Mouse (Mus musculus) brain, embryonic 14.5 days (tissue): ENCODE data around the gene Sh3pxd2a. TPM values are rescaled to one million over a fixed set of nuclear protein-coding genes. Genes with fewer than 3 reads are reported as not detected.

Source experiments
- DNase-seq: peaks from one replicate; pipeline ENCODE4 v3.0.0-alpha.2; 2011; ENCODE audit warnings: low read depth
- CTCF ChIP-seq: fragments of 200-500 bp; IDR thresholded peaks from 2 replicates; pipeline ENCODE4 v1.5.1; 2012; ENCODE audit warnings: inconsistent platforms, mild to moderate bottlenecking, moderate library complexity, borderline replicate concordance; ENCODE audit not compliant: insufficient read depth, insufficient read length; ENCODE audit errors: extremely low read depth
- POLR2A ChIP-seq: fragments of 200-500 bp; IDR thresholded peaks from 2 replicates; pipeline ENCODE4 v1.6.1; 2012; ENCODE audit warnings: mild to moderate bottlenecking, inconsistent platforms, borderline replicate concordance; ENCODE audit not compliant: poor library complexity, insufficient read depth, insufficient read length, severe bottlenecking; ENCODE audit errors: extremely low read depth
- polyA plus RNA-seq: library from polyadenylated mRNA; depleted of rRNA; stranded (reverse); fragments of >200 nt; gene quantifications from 2 replicates; pipeline ENCODE4 v1.2.3, GENCODE M21; 2012

Gene Sh3pxd2a
- polyA plus RNA-seq, 1 experiment, result 14.5 TPM

GRCm38 (mm10) chr19:47367271-47367879 lies 96.8 kb downstream of the Sh3pxd2a start:
- TF ChIP-seq POLR2A (no peak), CTCF (no peak)
- DNase-seq, result no peak

- DNase-seq, result no peak
- TF ChIP-seq CTCF (no peak), POLR2A (no peak)
Measured at GRCm38 (mm10) chr19:47366576-47366975, 97.6 kb downstream of the Sh3pxd2a start.

GRCm38 (mm10) chr19:47363086-47363668 lies 101.0 kb downstream of the Sh3pxd2a start:
- DNase-seq, result no peak

GRCm38 (mm10) chr19:47360921-47361320 lies 103.3 kb downstream of the Sh3pxd2a start:
- DNase-seq, result no peak
- no peak for TF ChIP-seq POLR2A
- TF ChIP-seq CTCF, result no peak

More at GRCm38 (mm10) chr19:47363086-47363668, 101.0 kb downstream of the Sh3pxd2a start:
- no peak for TF ChIP-seq CTCF
- no peak for TF ChIP-seq POLR2A

- TF ChIP-seq CTCF, result no peak
- TF ChIP-seq POLR2A, result no peak
- no peak for DNase-seq
Measured at GRCm38 (mm10) chr19:47360017-47360416, 104.2 kb downstream of the Sh3pxd2a start.

- no peak for DNase-seq
- TF ChIP-seq CTCF (no peak), POLR2A (no peak)
Measured at GRCm38 (mm10) chr19:47359166-47359931, 104.9 kb downstream of the Sh3pxd2a start.

GRCm38 (mm10) chr19:47357297-47357696 lies 106.9 kb downstream of the Sh3pxd2a start:
- DNase-seq, result no peak
- no peak for TF ChIP-seq CTCF
- TF ChIP-seq POLR2A, result no peak

GRCm38 (mm10) chr19:47356188-47356857 lies 107.9 kb downstream of the Sh3pxd2a start:
- DNase-seq, result peak; percentile 87
- TF ChIP-seq POLR2A (no peak), CTCF (peak; percentile 64)

GRCm38 (mm10) chr19:47354456-47354855 lies 109.7 kb downstream of the Sh3pxd2a start:
- TF ChIP-seq CTCF (no peak), POLR2A (no peak)
- DNase-seq, result peak; percentile 93

GRCm38 (mm10) chr19:47349043-47349442 lies 115.2 kb downstream of the Sh3pxd2a start:
- TF ChIP-seq POLR2A (no peak), CTCF (no peak)
- DNase-seq, result no peak

- TF ChIP-seq CTCF (no peak), POLR2A (no peak)
- peak; percentile 52 for DNase-seq
Measured at GRCm38 (mm10) chr19:47348395-47349016, 115.7 kb downstream of the Sh3pxd2a start.

GRCm38 (mm10) chr19:47347021-47347643 lies 117.1 kb downstream of the Sh3pxd2a start:
- TF ChIP-seq POLR2A (no peak), CTCF (no peak)

More at GRCm38 (mm10) chr19:47347021-47347643, 117.1 kb downstream of the Sh3pxd2a start:
- no peak for DNase-seq
